Mouse (Mus musculus): ENCODE data around the gene Mrpl4. TPM values are rescaled to one million over a fixed set of nuclear protein-coding genes. Genes with fewer than 3 reads are reported as not detected.
A peak's percentile ranks its signal among the peaks of the same experiment; 100 is the strongest.

The Mrpl4 gene
- polyA plus RNA-seq (2015; fragmentation: Nextera tagmentation; extraction: Ambion mirVana), result 93.4 and 110 TPM in 2 replicates

- H3K27ac ChIP-seq, result peak within 1 kb of the TSS; percentile 77
- under 1% methylated on average over 72 of the region's 72 CpGs for WGBS
- ATAC-seq (replicated peaks), result peak; percentile 91
Observed at GRCm38 (mm10) chr9:21002627-21003551, at the start of gene Mrpl4. Mrpl4 (plus strand) TSS chr9:21002738.

GRCm38 (mm10) chr9:20956989-20957388, 45.5 kb upstream of the Mrpl4 start:
- no peaks in the 10 kb centered on the region for H3K27me3 ChIP-seq (replicated peaks)
- H3K4me3 ChIP-seq, result no peak overlapping the region
- 81% methylated on average over 3 of the region's 3 CpGs for WGBS
- H3K9ac ChIP-seq, result no peak overlapping the region
- no peaks in the 10 kb centered on the region for H3K9me3 ChIP-seq
- no peaks in the 10 kb centered on the region for H3K4me1 ChIP-seq
- H3K4me2 ChIP-seq, result no peak overlapping the region
- H3K36me3 ChIP-seq (replicated peaks), result no peaks in the 10 kb centered on the region
- no peak overlapping the region for H3K27ac ChIP-seq
- ATAC-seq (replicated peaks), result no peak

More at GRCm38 (mm10) chr9:21002627-21003551, at the start of gene Mrpl4:
- H3K27me3 ChIP-seq (replicated peaks), result no peaks in the 10 kb centered on the region
- peaks cover 24% of the 10 kb centered on the region; the same call in 1 of the 2 replicates for H3K36me3 ChIP-seq (replicated peaks)
- H3K9me3 ChIP-seq, result no peaks in the 10 kb centered on the region
- peak within 1 kb of the TSS; percentile 63 for H3K4me3 ChIP-seq
- H3K4me1 ChIP-seq, result peaks cover 14% of the 10 kb centered on the region
- peak within 1 kb of the TSS; percentile 70 for H3K4me2 ChIP-seq
- peak within 1 kb of the TSS; percentile 61 for H3K9ac ChIP-seq

GRCm38 (mm10) chr9:20959430-20959938, 43.1 kb upstream of the Mrpl4 start, which contains the start of gene Dnmt1:
Dnmt1 (minus strand) TSS chr9:20959888.
- 83% methylated on average over 2 of the region's 2 CpGs for WGBS
- Histone ChIP-seq H3K27ac (no peak within 1 kb of the TSS), H3K27me3 (replicated peaks) (no peaks in the 10 kb centered on the region), H3K9ac (no peak within 1 kb of the TSS), H3K4me1 (no peaks in the 10 kb centered on the region), H3K4me2 (no peak within 1 kb of the TSS), H3K36me3 (replicated peaks) (no peaks in the 10 kb centered on the region), H3K9me3 (no peaks in the 10 kb centered on the region), H3K4me3 (no peak within 1 kb of the TSS)
- ATAC-seq (replicated peaks), result no peak

GRCm38 (mm10) chr9:20961557-20961956, 41.0 kb upstream of the Mrpl4 start:
- Histone ChIP-seq H3K27ac (no peak overlapping the region), H3K9ac (no peak overlapping the region), H3K36me3 (replicated peaks) (no peaks in the 10 kb centered on the region), H3K27me3 (replicated peaks) (no peaks in the 10 kb centered on the region), H3K4me3 (no peak overlapping the region), H3K4me2 (no peak overlapping the region), H3K9me3 (no peaks in the 10 kb centered on the region), H3K4me1 (no peaks in the 10 kb centered on the region)
- 74% methylated on average over 9 of the region's 9 CpGs for WGBS
- ATAC-seq (replicated peaks), result no peak

- no peak overlapping the region for H3K9ac ChIP-seq
- no peaks in the 10 kb centered on the region for H3K4me1 ChIP-seq
- no peaks in the 10 kb centered on the region for H3K9me3 ChIP-seq
- H3K27me3 ChIP-seq (replicated peaks), result no peaks in the 10 kb centered on the region
- H3K4me2 ChIP-seq, result no peak overlapping the region
- H3K4me3 ChIP-seq, result no peak overlapping the region
- ATAC-seq (replicated peaks), result no peak
- no peak overlapping the region for H3K27ac ChIP-seq
- WGBS, result 92% methylated on average over 4 of the region's 4 CpGs
- 0 out of 2 replicates have a peak, but pooled peaks cover 3% of the 10 kb centered on the region for H3K36me3 ChIP-seq (replicated peaks)
Observed at GRCm38 (mm10) chr9:20965606-20966005, 36.9 kb upstream of the Mrpl4 start.

- no peaks in the 10 kb centered on the region for H3K4me1 ChIP-seq
- H3K27ac ChIP-seq, result no peak overlapping the region
- no peak for ATAC-seq (replicated peaks)
- H3K9me3 ChIP-seq, result no peaks in the 10 kb centered on the region
- 86% methylated on average over 3 of the region's 3 CpGs for WGBS
- no peak overlapping the region for H3K4me2 ChIP-seq
- H3K4me3 ChIP-seq, result no peak overlapping the region
- no peaks in the 10 kb centered on the region for H3K27me3 ChIP-seq (replicated peaks)
- no peak overlapping the region for H3K9ac ChIP-seq
- 0 out of 2 replicates have a peak, but pooled peaks cover 3% of the 10 kb centered on the region for H3K36me3 ChIP-seq (replicated peaks)
Observed at GRCm38 (mm10) chr9:20966008-20966407, 36.5 kb upstream of the Mrpl4 start.

- no peaks in the 10 kb centered on the region for H3K4me1 ChIP-seq
- H3K27ac ChIP-seq, result no peak overlapping the region
- H3K4me2 ChIP-seq, result no peak overlapping the region
- H3K27me3 ChIP-seq (replicated peaks), result no peaks in the 10 kb centered on the region
- 0 out of 2 replicates have a peak, but pooled peaks cover 3% of the 10 kb centered on the region for H3K36me3 ChIP-seq (replicated peaks)
- 83% methylated on average over 5 of the region's 5 CpGs for WGBS
- no peak for ATAC-seq (replicated peaks)
- H3K4me3 ChIP-seq, result no peak overlapping the region
- H3K9ac ChIP-seq, result no peak overlapping the region
- no peaks in the 10 kb centered on the region for H3K9me3 ChIP-seq
Observed at GRCm38 (mm10) chr9:20966747-20967146, 35.8 kb upstream of the Mrpl4 start.

DNA sequence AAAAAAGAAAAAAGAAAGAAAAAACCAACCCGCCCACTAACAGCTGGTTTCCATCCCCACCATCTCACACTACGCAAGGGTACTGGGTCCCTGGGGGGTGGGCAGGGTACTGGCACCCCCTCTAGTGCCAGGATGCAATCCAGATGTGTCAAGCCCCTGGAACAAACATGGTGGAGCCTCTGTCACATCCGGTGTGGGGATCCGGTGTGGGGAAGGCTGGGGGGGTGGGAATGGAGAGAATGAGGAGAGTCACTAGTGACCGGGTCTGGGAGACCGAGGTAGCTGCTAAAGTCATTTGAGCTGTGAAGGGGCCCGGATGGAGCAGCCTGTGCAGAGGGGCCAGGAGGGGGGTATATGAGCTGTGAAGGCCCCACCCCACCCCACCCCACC, 30.8 kb upstream of the Mrpl4 start:
- Histone ChIP-seq H3K4me2 (no peak overlapping the region), H3K36me3 (replicated peaks) (0 out of 2 replicates have a peak, but pooled peaks cover 3% of the 10 kb centered on the region), H3K4me3 (no peak overlapping the region), H3K27ac (no peak overlapping the region), H3K9ac (no peak overlapping the region), H3K27me3 (replicated peaks) (0 out of 2 replicates have a peak, but pooled peaks cover 3% of the 10 kb centered on the region), H3K4me1 (peaks cover 31% of the 10 kb centered on the region), H3K9me3 (no peaks in the 10 kb centered on the region)
- WGBS, result 81% methylated on average over 7 of the region's 7 CpGs
- no peak for ATAC-seq (replicated peaks)

DNA sequence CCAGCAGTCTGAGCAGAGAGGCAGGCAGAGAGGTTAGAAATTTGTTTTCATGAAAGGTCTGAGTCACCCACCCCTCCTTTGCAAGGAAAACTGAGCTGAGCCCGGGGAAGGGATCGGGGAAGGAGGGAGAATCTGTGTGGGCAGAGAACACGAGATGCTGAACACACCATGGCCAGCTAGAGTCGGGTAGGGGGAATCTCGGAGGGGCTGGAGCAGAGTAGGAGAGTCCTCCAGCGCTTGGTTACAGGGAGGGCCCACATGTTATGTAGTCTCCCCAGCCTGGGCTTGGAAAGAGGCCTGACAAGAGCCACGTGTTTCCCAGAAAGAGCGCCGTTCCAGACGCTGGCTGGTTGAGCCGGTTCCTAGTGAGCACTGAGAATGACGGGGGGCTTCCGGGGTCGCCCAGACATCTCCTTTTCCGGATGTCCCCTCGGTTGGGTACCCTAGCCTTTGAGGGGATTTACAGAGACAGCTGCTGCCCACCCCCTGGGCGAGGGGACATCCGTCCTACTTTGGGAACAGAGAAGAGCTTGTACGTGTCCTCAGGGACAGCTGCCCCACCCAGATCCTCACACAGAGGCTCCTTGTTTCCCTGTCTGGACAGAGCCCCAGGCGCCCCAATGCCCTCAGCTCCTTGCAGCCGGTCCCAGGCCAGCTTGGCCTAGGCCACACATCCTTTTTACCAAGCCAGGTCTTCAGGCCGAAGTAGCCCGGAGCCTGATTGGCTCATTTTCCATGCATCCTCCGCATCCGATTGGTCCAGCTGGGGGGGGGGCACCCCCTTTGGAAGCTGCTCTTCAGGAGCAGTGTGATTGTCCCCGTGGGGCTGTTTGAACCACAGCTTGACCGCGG, 30.2 kb upstream of the Mrpl4 start:
- H3K4me2 ChIP-seq, result peak overlapping the region; percentile 25
- no peak overlapping the region for H3K4me3 ChIP-seq
- no peaks in the 10 kb centered on the region for H3K9me3 ChIP-seq
- H3K36me3 ChIP-seq (replicated peaks), result 0 out of 2 replicates have a peak, but pooled peaks cover 3% of the 10 kb centered on the region
- H3K27ac ChIP-seq, result no peak overlapping the region
- peaks cover 32% of the 10 kb centered on the region for H3K4me1 ChIP-seq
- H3K9ac ChIP-seq, result 0 out of 2 replicates have a peak overlapping the region, but pooled peaks have one; percentile 0
- 29% methylated on average over 28 of the region's 28 CpGs for WGBS
- no peak; the same call in none of the 2 replicates for ATAC-seq (replicated peaks)
- H3K27me3 ChIP-seq (replicated peaks), result 0 out of 2 replicates have a peak, but pooled peaks cover 3% of the 10 kb centered on the region

DNA sequence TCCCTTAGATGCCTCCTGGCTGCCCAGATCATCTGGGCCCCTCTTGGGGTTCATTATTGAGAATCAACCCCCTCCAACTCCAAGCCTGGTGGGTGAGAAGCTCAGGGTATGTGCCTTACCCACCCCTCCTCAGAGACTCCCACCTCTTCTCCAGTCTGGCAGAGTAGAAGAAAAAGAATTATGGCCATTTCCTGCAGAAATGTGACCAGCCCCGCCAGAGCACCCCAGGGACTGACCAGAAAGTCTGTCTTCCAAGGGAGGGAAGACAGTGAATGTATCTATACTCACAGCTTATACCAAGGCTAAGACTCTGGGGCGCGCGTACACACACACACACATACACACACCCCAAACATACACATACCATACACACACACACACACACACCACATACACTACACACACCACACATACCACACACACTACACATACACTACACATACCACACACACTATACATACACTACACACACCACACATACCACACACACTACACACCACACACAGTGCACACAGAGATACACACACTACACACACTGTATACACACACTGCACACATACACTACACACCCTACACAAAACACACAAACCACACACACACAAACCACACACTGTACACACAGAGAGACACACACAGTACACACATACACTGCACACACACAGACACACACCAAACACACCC, 29.4 kb upstream of the Mrpl4 start:
- H3K4me1 ChIP-seq, result peaks cover 32% of the 10 kb centered on the region
- H3K9me3 ChIP-seq, result no peaks in the 10 kb centered on the region
- 0 out of 2 replicates have a peak overlapping the region, but pooled peaks have one; percentile 0 for H3K9ac ChIP-seq
- H3K27me3 ChIP-seq (replicated peaks), result 0 out of 2 replicates have a peak, but pooled peaks cover 3% of the 10 kb centered on the region
- no peak for ATAC-seq (replicated peaks)
- WGBS, result 96% methylated on average over 4 of the region's 4 CpGs
- 0 out of 2 replicates have a peak overlapping the region, but pooled peaks have one; percentile 11 for H3K27ac ChIP-seq
- no peaks in the 10 kb centered on the region for H3K36me3 ChIP-seq (replicated peaks)
- peak overlapping the region; percentile 25; the same call in 1 of the 2 replicates for H3K4me2 ChIP-seq
- H3K4me3 ChIP-seq, result no peak overlapping the region

- H3K4me3 ChIP-seq, result no peak overlapping the region
- no peak overlapping the region for H3K9ac ChIP-seq
- no peaks in the 10 kb centered on the region for H3K36me3 ChIP-seq (replicated peaks)
- no peaks in the 10 kb centered on the region for H3K9me3 ChIP-seq
- no peak overlapping the region for H3K4me2 ChIP-seq
- 0 out of 2 replicates have a peak, but pooled peaks cover 3% of the 10 kb centered on the region for H3K27me3 ChIP-seq (replicated peaks)
- H3K4me1 ChIP-seq, result peaks cover 32% of the 10 kb centered on the region
- H3K27ac ChIP-seq, result 0 out of 2 replicates have a peak overlapping the region, but pooled peaks have one; percentile 11
- no peak for ATAC-seq (replicated peaks)
- WGBS, result 52% methylated on average over 5 of the region's 6 CpGs
Observed at GRCm38 (mm10) chr9:20973682-20974075, 28.9 kb upstream of the Mrpl4 start.
